Mouse (Mus musculus): Measurements from ENCODE around the gene Arl11.

Gene Arl11

DNA sequence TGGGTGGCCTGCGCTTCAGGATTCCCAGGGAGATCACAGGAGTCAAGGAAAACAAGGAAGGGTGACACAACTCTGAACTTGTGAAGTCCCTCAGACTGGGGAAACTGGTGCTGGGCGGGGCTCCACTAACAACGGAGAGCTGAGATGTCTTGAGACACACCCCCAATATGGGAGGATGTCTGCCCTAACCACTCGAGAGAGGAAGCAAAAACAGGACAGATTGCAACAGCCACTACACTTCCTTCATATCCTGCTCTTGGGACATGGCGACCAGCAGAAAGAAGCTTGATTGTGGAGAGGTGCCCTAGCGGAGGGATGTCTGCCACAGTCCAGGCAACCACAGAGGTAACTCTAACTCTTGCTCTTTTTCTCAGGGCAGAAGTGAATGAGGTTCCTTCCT is at the start of gene Arl11:
Arl11 (plus strand) TSS at position 161 of the 400 bp plus-strand sequence.
- no peak for DNase-seq

GRCm38 (mm10) chr14:61267908-61268475 is 41.6 kb upstream of the Arl11 start:
- DNase-seq, result peak; percentile 79 to 83

DNA sequence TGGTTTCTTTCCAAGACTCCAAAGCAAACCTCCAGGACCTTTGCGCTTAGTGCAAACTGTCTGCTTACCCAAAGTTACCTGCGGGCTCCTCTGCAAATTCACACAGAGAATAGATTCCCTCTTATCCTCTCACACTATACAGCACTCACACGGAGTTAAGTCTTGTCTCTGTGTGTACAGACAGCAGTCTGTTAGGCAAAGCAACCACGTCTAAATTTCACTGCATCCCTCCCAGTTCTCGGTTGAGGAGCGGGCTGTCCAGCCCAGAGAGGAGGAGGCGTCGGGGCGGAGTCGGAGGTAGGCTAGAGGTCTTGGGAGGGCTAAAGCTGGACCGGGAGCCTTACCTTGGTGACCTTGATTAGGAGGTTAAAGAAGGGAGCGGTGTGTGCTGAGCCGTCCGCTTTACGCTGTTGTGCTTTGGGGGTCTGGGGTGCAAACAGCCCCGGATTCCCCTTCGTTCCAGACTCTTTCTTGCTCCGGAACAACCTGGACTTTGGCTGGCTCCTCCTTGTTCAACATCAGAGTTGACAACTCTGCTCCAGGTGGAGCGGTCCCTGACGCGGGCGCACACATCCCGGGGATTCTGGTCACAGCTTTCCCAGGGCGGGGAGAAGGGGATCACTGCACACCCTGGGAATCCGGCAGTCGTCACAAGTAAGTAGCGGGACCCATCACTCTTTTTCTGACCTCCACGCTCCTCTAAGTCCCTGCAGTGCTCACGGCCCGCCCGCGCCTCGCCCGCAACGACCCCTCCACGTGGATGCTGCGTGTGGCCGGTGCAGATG is 34.9 kb upstream of the Arl11 start:
- no peak for DNase-seq

DNA sequence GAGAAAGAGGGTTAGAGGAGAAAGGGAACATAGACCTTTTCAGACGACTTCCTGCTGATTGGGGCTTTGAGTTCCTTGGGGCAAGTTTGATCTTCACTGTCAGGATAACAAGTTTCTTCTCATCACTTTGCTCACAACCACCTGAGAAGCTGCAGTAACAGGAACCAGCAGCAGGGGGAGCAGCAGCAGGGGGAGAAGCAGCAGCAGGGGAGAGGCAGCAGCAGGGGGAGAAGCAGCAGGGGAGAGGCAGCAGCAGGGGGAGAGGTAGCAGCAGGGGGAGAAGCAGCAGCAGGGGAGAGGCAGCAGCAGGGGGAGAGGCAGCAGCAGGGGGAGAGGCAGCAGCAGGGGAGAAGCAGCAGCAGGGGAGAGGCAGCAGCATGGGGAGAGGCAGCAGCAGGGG is 32.3 kb upstream of the Arl11 start:
- peak; percentile 41 to 67 for DNase-seq

DNA sequence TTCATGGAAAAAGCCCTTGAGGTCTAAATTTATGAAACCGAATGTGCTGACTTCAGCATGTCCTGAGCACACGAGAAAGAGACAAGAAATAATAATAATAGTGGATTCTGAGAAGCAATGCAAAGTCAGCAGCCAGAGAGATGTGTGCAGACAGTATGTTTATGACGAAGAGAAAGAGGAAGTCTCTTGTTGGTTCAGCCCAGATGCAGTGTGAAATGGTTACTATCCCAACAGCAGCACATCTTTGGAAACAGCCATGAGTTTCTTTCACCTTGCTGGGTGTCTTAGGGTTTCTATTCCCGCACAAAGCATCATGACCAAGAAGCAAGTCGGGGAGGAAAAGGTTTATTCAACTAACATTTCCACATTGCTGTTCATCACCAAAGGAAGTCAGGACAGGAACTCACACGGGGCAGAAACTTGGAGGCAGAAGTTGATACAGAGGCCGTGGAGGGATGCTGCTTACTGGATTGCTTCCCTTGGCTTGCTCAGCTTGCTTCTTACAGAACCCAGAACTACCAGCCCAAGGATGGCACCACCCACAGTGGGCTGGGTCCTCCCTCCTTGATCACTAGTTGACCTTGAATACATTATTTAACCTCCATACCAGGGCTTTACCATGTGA is 30.8 kb upstream of the Arl11 start:
- DNase-seq, result no peak

DNA sequence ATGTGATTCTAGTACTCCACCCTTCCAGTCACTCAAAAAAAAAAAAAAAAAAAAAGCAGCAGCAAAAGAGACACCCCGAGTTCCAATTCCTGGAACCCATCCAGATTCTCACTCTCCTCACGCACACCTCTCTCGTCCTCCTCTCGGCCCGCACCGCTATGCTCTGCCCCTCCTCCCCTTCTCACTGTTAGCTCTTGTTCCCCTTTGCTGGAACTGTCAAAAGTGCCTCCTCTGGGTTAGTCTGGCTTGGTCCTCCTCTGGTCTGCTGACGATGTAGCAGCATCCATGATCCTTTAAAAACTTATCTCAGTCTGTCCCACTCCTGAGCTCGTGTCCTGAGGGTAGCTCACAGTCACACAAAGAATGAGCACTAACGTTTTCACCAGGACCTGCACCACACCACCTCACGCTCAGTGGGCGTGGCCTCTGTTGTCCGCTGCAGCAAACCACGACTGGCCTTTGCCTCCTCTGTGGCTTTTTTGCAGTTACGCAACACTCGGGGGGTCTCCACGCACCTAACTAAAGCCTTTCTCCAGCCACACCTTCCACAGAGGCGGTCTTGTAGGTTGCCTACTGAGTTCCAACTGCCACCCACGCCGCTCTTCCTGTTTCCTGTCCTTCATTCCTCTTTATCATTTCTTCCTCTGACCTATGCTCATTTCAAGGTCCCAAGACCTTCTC is 20.8 kb upstream of the Arl11 start:
- DNase-seq, result no peak

GRCm38 (mm10) chr14:61290664-61291063 is 18.9 kb upstream of the Arl11 start:
- peak; percentile 71 to 77 for DNase-seq

DNA sequence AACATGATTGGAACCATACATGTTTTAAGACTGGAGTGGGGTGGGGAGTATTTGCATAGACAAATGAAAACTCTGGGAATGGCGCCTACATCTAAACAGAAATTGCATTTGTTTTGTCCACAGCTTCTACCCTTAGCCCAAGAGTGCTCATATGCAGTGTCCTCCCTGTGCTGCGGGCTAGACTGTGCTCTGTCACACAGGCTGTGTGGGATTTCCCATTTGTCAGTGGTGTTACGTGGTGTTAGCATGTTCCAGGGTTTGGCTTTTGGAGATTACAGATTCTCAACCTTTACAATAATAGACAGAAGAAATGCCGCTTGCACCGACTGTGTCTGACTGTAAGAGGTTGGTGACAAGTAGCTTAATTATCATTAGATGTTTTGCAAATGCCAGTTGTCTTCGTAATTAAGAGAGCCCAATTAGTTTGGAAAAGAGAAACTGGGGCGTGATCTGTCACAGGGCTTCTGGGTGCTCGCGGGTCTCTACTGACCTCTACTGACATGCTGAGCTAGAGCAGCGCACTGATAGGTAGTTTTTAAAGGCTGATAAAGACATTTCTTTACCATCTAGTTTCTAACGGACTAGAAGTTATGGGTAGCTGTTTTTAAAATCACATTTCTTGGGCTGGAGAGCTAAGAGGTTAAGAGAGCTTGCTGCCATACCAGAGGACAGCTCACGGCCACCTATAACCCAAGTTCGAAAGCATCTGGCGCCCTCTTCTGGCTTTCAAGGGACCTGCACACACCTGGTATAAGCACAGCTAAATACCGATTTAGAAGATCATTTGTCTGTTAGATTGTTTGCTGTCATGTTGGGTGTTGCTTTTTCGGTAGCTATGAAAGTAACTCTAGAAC is 15.4 kb upstream of the Arl11 start:
- DNase-seq, result peak; percentile 86 to 88

DNA sequence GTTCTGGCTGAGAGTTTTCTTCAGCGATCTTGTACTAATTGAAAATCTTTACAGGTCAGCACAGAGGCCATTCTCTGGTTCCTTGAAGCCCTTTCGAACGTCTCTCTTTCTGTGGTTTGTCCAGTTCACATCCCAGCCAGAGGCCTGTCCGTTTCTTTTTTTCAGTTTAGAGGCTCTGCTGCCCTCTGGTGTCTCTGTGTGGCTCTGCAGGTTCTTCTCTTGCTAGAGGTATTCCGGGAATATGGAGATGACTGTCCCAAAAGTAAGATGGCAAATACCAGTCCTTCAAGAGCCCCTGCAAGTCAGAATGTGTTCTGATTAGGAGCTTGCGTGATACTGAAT is 14.8 kb upstream of the Arl11 start:
- DNase-seq, result peak; percentile 73 to 85

DNA sequence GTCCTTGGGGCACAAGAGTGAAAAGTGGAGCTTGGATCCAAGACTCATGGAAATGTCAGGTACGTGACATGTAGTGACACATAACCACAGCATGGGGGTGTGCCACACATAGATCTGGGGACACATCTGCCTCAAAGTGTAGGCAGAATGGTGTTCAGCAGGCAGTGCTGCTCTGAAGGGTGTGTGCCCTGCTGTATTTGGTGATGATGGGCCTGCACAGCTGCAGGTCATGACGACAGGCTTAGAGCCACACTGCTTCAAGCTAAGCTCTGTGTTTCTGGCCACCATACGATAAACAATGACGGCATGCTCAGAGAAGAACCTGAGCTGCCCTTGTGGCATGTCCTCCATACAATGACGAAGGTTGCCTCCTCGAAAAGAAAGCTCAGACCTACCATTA is 9.7 kb upstream of the Arl11 start:
- no peak for DNase-seq

- no peak for DNase-seq
Measured at GRCm38 (mm10) chr14:61301323-61301722, 8.2 kb upstream of the Arl11 start.

DNA sequence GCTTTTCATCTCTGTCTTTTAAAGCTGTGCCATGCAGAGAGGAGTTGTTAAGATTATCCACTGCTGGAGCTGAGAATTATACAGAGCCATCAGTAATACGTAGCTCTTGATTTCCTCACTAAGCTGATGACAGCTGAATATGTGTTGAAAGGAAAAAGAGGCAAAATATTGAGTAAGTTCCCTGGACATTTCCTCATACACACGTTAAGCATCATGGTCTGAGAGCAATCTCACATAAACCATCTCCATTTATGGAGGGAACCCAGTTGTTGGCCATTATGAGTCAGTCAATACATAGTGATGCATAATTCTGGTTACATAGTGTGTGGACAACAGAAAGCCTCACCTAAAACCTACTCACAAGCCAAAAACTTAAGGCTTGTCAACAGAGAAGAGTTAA is 7.1 kb upstream of the Arl11 start:
- no peak for DNase-seq

- DNase-seq, result no peak
Measured at GRCm38 (mm10) chr14:61303969-61304609, 5.5 kb upstream of the Arl11 start.

GRCm38 (mm10) chr14:61310036-61310772 is 651 bp downstream of the Arl11 start:
- no peak for DNase-seq

DNA sequence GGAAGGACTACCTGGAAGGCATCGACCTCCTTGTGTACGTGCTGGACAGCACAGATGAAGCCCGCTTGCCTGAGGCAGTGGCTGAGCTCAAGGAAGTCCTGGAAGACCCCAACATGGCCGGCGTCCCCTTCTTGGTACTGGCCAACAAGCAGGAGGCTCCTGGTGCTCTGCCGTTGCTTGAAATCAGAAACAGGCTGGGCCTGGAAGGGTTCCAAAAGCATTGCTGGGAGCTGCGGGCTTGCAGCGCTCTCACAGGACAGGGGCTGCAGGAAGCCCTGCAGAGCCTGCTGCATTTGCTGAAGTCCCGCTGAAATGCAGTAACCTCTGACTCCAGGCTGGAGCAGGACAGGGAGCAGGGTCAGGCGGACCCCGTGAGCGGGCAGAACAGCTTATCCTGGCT is 1.4 kb downstream of the Arl11 start:
- DNase-seq, result peak; percentile 22 to 32

GRCm38 (mm10) chr14:61316861-61317260 is 7.3 kb downstream of the Arl11 start:
- peak; percentile 82 to 87 for DNase-seq

DNA sequence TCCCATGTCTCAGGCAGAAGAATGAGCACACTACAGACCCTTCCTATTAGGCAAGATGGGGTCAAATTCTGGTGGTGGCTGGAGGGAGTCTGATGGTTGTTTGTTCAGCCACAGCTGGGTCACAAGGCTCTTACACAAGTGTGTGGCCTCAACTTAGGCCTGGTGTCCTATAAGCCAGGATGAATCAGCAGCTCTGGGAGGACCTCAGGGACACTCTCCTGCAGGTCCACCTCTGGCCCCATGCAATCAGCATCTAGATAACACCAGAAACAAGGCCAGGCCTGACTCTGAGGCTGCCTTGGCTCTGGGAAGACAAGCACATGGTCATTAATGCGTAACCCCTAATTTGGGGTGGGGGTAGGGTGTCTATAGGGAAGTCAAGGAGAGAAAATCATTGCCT is 11.2 kb downstream of the Arl11 start:
- no peak for DNase-seq

- no peak for DNase-seq
Measured at GRCm38 (mm10) chr14:61321200-61321599, 11.6 kb downstream of the Arl11 start.

- no peak for DNase-seq
Measured at GRCm38 (mm10) chr14:61322740-61323139, 13.2 kb downstream of the Arl11 start.

DNA sequence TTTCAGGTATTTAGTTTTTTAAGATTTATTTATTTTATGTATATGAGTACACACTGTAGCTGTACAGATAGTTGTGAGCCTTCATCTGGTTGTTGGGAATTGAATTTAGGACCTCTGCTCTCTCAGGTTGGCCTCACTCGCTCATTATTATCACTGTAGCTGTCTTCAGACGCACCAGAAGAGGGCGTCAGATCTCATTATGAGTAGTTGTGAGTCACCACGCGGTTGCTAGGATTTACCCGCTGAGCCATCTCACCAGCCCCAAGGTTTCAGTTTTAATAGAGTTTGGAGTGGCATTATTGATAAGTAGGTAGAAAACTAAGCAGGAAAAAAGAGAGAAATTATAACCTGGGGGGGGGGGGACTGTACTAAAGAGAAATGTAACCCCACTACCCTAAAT is 17.5 kb downstream of the Arl11 start:
- DNase-seq, result peak; percentile 40 to 48
